Mouse (Mus musculus): ENCODE results near the gene Nr1i2.
A peak's percentile ranks its signal among the peaks of the same experiment; 100 is the strongest.
"Not testable (repeated sequence)": the region's sequence is repeated elsewhere in the genome, so short reads cannot be mapped to it uniquely, and the experiment has no call there.

The Nr1i2 gene

GRCm38 (mm10) chr16:38287357-38287756 lies 7.3 kb downstream of the Nr1i2 start:
- no peak for DNase-seq (ENCODE audit: low spot score)

- DNase-seq (ENCODE audit: low spot score): peak; percentile 61
These were observed 8.1 kb downstream of the Nr1i2 start for GRCm38 (mm10) chr16:38286541-38286940.

GRCm38 (mm10) chr16:38285801-38286200 lies 8.8 kb downstream of the Nr1i2 start:
- no peak for DNase-seq (ENCODE audit: low spot score)

GRCm38 (mm10) chr16:38283300-38283699 lies 11.3 kb downstream of the Nr1i2 start:
- no peak for DNase-seq (ENCODE audit: low spot score)

GRCm38 (mm10) chr16:38282559-38283160 lies 12.0 kb downstream of the Nr1i2 start:
- DNase-seq (ENCODE audit: low spot score): no peak

- DNase-seq (ENCODE audit: low spot score): peak; percentile 49
These were observed 13.7 kb downstream of the Nr1i2 start for GRCm38 (mm10) chr16:38280951-38281350.

GRCm38 (mm10) chr16:38279794-38280193 lies 14.8 kb downstream of the Nr1i2 start:
- DNase-seq (ENCODE audit: low spot score): no peak

- no peak for DNase-seq (ENCODE audit: low spot score)
These were observed 19.9 kb downstream of the Nr1i2 start for GRCm38 (mm10) chr16:38274737-38275136.

GRCm38 (mm10) chr16:38272483-38272882 lies 22.1 kb downstream of the Nr1i2 start:
- DNase-seq (ENCODE audit: low spot score): no peak

- no peak for DNase-seq (ENCODE audit: low spot score)
These were observed 23.0 kb downstream of the Nr1i2 start for GRCm38 (mm10) chr16:38271601-38272000.

GRCm38 (mm10) chr16:38255927-38256326 lies 38.7 kb downstream of the Nr1i2 start:
- no peak for DNase-seq (ENCODE audit: low spot score)

GRCm38 (mm10) chr16:38255107-38255506 lies 39.5 kb downstream of the Nr1i2 start:
- no peak for DNase-seq (ENCODE audit: low spot score)

- DNase-seq (ENCODE audit: low spot score): peak; percentile 40
These were observed 40.6 kb downstream of the Nr1i2 start for GRCm38 (mm10) chr16:38254001-38254400.

GRCm38 (mm10) chr16:38250467-38250866 lies 44.2 kb downstream of the Nr1i2 start:
- no peak for DNase-seq (ENCODE audit: low spot score)

GRCm38 (mm10) chr16:38248331-38248961 lies 46.2 kb downstream of the Nr1i2 start:
- no peak for DNase-seq (ENCODE audit: low spot score)

- DNase-seq (ENCODE audit: low spot score): no peak
These were observed 48.6 kb downstream of the Nr1i2 start for GRCm38 (mm10) chr16:38245849-38246585.

GRCm38 (mm10) chr16:38245379-38245778 lies 49.2 kb downstream of the Nr1i2 start:
- no peak for DNase-seq (ENCODE audit: low spot score)

- DNase-seq (ENCODE audit: low spot score): no peak
These were observed 50.5 kb downstream of the Nr1i2 start for GRCm38 (mm10) chr16:38244111-38244510.

- no peak for DNase-seq (ENCODE audit: low spot score)
These were observed 54.5 kb downstream of the Nr1i2 start for GRCm38 (mm10) chr16:38240167-38240566.

- DNase-seq (ENCODE audit: low spot score): no peak
These were observed 54.9 kb downstream of the Nr1i2 start for GRCm38 (mm10) chr16:38239729-38240128.

- no peak for DNase-seq (ENCODE audit: low spot score)
These were observed 57.6 kb downstream of the Nr1i2 start for GRCm38 (mm10) chr16:38236936-38237585.

- DNase-seq (ENCODE audit: low spot score): not testable (repeated sequence)
These were observed 72.1 kb downstream of the Nr1i2 start for GRCm38 (mm10) chr16:38222491-38222890.

- DNase-seq (ENCODE audit: low spot score): no peak
These were observed 89.4 kb downstream of the Nr1i2 start for GRCm38 (mm10) chr16:38205272-38205671.

All from testis, postnatal 14 days (tissue).